Mouse (Mus musculus) midbrain, embryonic 14.5 days (tissue): ENCODE data around the gene Tiprl. TPM values are rescaled to one million over a fixed set of nuclear protein-coding genes. Genes with fewer than 3 reads are reported as not detected.

Experiments
- ATAC-seq: fragments of 200-750 bp; cut with Nextera tagmentation; 2 replicates; pipeline ENCODE4 v1.8.0; 2017; ENCODE audit warnings: moderate number of reproducible peaks, moderate library complexity; ENCODE audit not compliant: low FRiP score, low TSS enrichment
- DNase-seq: peaks from one replicate; pipeline ENCODE4 v3.0.0-alpha.2; 2015
- H3K27ac ChIP-seq: fragments of 300-500 bp; sonication (generic); replicated peaks from 2 replicates; pipeline ENCODE4 v1.5.1; 2014; ENCODE audit warnings: mild to moderate bottlenecking, low read depth, low read length, moderate library complexity
- H3K27me3 ChIP-seq: fragments of 300-500 bp; sonication (generic); 2 replicates; pipeline ENCODE4 v1.6.1; 2014; ENCODE audit warnings: low read length, control low read depth, mixed read lengths; ENCODE audit not compliant: control insufficient read depth, insufficient read depth
- H3K36me3 ChIP-seq: fragments of 300-500 bp; sonication (generic); 2 replicates; pipeline ENCODE4 v1.6.1; 2014; ENCODE audit warnings: low read length, control low read depth; ENCODE audit not compliant: control insufficient read depth, insufficient read depth
- H3K4me1 ChIP-seq: fragments of 300-500 bp; sonication (generic); 2 replicates; pipeline ENCODE4 v1.6.1; 2014; ENCODE audit warnings: mild to moderate bottlenecking, antibody characterized with exemption, low read length, control low read depth; ENCODE audit not compliant: control insufficient read depth, insufficient read depth
- H3K4me2 ChIP-seq: fragments of 300-500 bp; sonication (generic); 2 replicates; pipeline ENCODE4 v1.6.1; 2014; ENCODE audit warnings: mild to moderate bottlenecking, low read length, moderate library complexity
- H3K4me3 ChIP-seq: fragments of 300-500 bp; sonication (generic); replicated peaks from 2 replicates; pipeline ENCODE4 v1.5.1; 2014; ENCODE audit warnings: low read depth, low read length
- H3K9ac ChIP-seq: fragments of 300-500 bp; sonication (generic); replicated peaks from 2 replicates; pipeline ENCODE4 v1.6.1; 2014; ENCODE audit warnings: mild to moderate bottlenecking, low read length, moderate library complexity
- H3K9me3 ChIP-seq: fragments of 300-500 bp; sonication (generic); 2 replicates; pipeline ENCODE4 v1.6.1; 2016; ENCODE audit warnings: low read length, control low read depth, mixed read lengths; ENCODE audit not compliant: control insufficient read depth
- WGBS: fragments of 180-500 bp; shearing (Covaris S2); extraction: QIAGEN DNeasy Blood & Tissue Kit; methylation state at CpG from one replicate; pipeline ENCODE4 v1.1.7; 2014; 5-methylcytosine and 5-hydroxymethylcytosine counted together
- polyA plus RNA-seq: library from polyadenylated mRNA; unstranded; fragments of >200 nt; fragmentation: Nextera tagmentation; extraction: Ambion mirVana; gene quantifications from 2 replicates; pipeline ENCODE4 v1.2.1, GENCODE M21; 2014

Gene Tiprl
- polyA plus RNA-seq, 1 experiment from 2014 or later, result 150 TPM

DNA sequence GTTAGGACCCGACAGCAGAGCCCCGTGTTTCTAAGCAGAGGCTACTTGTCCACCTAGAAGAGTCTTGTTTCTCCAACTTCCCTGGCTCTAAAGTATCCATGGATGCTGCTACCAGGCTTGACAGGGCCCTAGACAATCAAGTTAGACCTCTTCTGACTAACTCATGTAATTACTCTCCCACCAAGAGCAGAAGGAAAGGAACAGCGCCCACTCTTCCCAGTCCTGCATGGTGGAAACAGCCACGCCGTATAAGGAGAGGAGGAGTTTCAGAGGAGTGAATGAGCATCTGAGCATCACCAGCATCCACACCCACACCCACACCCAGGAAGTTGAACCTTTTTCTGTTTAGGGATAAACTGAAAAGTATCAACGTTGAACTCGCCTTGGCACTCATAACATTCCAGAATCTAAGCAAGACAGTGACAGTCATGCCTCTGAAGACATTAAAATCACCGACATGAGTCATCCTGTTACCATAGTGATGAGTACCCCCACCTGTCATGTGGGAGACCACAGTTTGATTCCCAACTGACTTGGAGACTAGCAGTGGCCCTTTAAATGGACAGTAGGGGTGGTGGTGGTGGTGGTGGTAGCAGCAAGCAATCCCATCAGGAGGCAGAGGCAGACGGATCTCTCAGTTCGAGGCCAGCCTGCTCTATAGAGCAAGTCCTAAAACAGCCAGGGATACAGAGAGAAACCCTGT, 46.1 kb downstream of the Tiprl start:
- Histone ChIP-seq H3K9ac (no peak overlapping the region), H3K27me3 (peaks cover 17% of the 10 kb centered on the region), H3K4me2 (no peak overlapping the region), H3K4me1 (peaks cover 12% of the 10 kb centered on the region), H3K4me3 (no peak overlapping the region), H3K36me3 (no peaks in the 10 kb centered on the region), H3K9me3 (no peaks in the 10 kb centered on the region), H3K27ac (no peak overlapping the region)
- ATAC-seq, result no peak
- DNase-seq, result no peak
- 92% methylated on average over 10 of the region's 10 CpGs for WGBS

DNA sequence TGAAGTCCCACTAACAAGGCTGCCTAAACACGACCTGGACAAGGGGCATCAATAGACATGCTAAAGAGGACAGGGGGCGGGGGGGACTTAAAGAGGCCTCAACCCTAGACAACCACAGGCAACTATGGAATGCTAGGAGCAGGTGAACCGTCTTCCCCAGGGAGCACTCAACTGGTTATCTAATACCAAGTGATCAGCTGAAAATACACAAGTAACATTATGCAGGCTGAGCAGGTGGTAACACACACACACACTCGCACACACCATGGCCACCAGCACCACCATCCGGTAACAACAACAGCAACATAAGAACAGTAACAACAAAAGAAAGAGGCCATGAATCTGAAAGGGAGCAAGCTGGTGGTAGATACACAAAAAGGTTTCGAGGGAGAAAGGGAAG, 46.7 kb downstream of the Tiprl start:
- Histone ChIP-seq H3K4me1 (peaks cover 11% of the 10 kb centered on the region), H3K4me2 (no peak overlapping the region), H3K27me3 (peaks cover 12% of the 10 kb centered on the region), H3K36me3 (no peaks in the 10 kb centered on the region), H3K9ac (no peak overlapping the region), H3K27ac (no peak overlapping the region), H3K9me3 (no peaks in the 10 kb centered on the region), H3K4me3 (no peak overlapping the region)
- WGBS, result 78% methylated on average over 6 of the region's 6 CpGs
- ATAC-seq, result no peak
- DNase-seq, result no peak

DNA sequence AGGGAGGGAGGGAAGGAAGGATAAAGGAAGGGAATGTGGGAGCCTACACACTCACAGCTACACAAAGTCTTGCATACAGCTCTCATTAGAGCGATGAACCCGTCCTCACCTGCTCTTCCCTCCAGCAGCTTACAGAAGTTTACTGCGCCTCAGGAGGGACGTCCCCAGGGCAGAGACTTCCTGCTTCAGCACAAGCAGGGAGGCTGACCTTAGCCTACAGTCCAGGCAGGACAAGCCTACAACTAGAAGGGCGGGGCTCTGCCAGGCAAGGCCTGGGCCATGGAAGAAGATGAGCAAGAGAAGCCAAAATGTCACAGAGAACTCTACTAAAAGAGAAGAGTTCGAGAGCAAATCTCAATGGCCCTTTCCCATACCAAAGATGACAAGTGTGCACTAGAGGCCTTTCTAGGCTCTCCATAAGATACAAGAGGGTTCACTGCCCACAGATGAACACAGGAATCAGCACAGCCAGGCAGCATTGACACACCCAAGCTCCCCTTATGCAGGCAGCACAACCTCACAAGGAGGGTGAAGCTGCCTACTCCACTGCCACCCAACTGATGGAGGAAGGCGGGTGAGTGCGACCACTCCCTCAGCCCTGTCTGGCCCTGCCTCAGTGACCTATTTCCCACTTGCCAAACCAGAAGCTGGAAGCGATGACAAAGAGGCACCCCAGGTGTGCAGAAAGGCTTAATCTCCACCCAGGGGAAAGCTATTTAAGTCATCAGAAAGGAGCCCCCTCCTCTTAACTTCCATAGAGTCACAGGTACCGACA, 47.8 kb downstream of the Tiprl start:
- Histone ChIP-seq H3K36me3 (no peaks in the 10 kb centered on the region), H3K27me3 (peaks cover 4% of the 10 kb centered on the region; the same call in 1 of the 2 replicates), H3K4me2 (no peak overlapping the region), H3K4me3 (no peak overlapping the region), H3K9ac (no peak overlapping the region), H3K4me1 (peaks cover 5% of the 10 kb centered on the region), H3K27ac (no peak overlapping the region), H3K9me3 (no peaks in the 10 kb centered on the region)
- 74% methylated on average over 10 of the region's 10 CpGs for WGBS
- ATAC-seq, result no peak
- DNase-seq, result no peak

DNA sequence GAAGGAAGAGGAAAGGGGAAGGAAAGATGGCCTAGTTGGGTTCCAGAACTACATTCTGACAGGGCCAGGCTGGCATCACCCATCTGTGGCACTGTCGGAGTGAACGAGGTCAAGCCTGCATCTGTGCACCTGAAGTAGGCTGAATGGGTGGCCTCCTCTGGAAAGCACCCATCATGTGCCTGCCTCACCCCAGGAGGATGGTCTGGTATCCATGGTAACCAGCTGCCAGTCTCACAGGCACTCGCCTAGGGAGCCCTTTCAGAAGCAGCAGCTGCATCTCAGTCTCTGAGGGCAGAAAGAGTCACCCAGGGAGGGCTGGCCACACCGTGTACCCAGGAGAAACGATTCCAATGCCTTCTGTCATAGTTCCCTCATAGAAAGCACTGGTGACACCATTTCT, 49.4 kb downstream of the Tiprl start:
- no peaks in the 10 kb centered on the region for H3K9me3 ChIP-seq
- no peak for ATAC-seq
- H3K4me3 ChIP-seq, result no peak overlapping the region
- no peaks in the 10 kb centered on the region for H3K27me3 ChIP-seq
- H3K27ac ChIP-seq, result no peak overlapping the region
- H3K9ac ChIP-seq, result no peak overlapping the region
- H3K4me1 ChIP-seq, result peaks cover 5% of the 10 kb centered on the region; the same call in 1 of the 2 replicates
- no peaks in the 10 kb centered on the region for H3K36me3 ChIP-seq
- H3K4me2 ChIP-seq, result no peak overlapping the region
- WGBS, result 45% methylated on average over 5 of the region's 5 CpGs
- DNase-seq, result no peak

DNA sequence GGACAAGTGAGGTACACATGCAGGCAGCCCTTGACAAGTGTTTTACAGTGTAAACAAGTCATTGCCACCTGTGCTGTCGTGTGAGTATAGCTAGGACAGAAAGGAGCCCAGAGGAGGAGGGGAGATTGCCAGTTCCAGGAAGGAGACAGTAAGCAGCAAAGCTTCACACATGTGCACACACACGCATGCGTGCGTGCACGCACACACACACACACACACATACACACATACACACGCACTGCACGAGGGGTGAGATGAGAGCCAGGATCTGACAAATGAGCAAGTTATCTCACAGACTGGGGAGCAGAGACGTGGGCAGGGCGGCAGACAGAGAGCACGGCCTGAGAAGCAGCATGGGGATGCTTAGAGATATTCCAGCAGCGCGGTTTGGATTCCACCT, 50.3 kb downstream of the Tiprl start:
- no peak overlapping the region for H3K9ac ChIP-seq
- no peaks in the 10 kb centered on the region for H3K9me3 ChIP-seq
- WGBS, result 77% methylated on average over 12 of the region's 12 CpGs
- no peak for DNase-seq
- H3K4me2 ChIP-seq, result no peak overlapping the region
- H3K27me3 ChIP-seq, result no peaks in the 10 kb centered on the region
- no peak overlapping the region for H3K27ac ChIP-seq
- H3K36me3 ChIP-seq, result no peaks in the 10 kb centered on the region
- peaks cover 5% of the 10 kb centered on the region; the same call in 1 of the 2 replicates for H3K4me1 ChIP-seq
- no peak overlapping the region for H3K4me3 ChIP-seq
- no peak; the same call in 1 of the 2 replicates for ATAC-seq

DNA sequence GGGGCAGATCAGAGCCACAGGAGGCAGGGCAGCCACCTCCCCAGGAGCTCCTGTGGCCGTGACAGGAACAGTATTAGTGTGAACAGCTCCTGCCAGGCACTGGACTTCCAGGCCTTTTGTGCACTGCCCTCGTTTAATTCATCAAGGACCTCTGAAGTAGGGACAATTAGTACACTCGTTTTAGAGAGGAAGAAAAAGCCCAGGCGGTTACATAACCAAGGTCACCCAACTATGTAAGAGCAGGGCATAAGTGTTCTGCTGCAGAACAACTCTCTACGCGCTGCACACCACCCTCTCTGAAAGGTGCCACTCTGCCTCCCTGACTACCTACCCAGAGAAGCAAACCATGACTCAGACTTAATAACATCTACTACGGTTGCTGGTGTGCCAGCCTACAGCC, 51.7 kb downstream of the Tiprl start:
- Histone ChIP-seq H3K9me3 (no peaks in the 10 kb centered on the region), H3K9ac (no peak overlapping the region), H3K4me3 (no peak overlapping the region), H3K4me2 (no peak overlapping the region), H3K27ac (no peak overlapping the region), H3K4me1 (peaks cover 5% of the 10 kb centered on the region; the same call in 1 of the 2 replicates), H3K27me3 (no peaks in the 10 kb centered on the region), H3K36me3 (no peaks in the 10 kb centered on the region)
- ATAC-seq (no peak), DNase-seq (no peak)
- 69% methylated on average over 7 of the region's 7 CpGs for WGBS

DNA sequence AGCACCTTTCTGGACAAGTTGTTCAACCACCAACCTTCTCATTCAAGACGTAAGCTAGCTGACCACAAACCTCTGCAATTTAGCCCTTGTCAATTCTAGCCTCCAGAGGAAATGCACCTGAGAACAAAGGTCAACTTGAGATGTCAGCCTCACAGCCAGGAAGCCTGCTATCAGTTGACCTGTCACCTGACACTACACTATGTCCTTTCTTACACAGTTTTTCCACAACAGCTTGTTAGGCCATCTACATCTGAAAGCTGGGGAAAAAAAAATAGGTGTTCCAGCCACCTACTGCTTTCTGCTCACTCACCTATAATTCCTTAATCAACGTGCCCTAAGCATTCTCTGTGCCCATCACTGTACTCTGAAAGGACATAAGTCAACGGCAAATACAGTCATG, 52.6 kb downstream of the Tiprl start:
- no peak overlapping the region for H3K4me2 ChIP-seq
- peaks cover 5% of the 10 kb centered on the region; the same call in 1 of the 2 replicates for H3K4me1 ChIP-seq
- 83% methylated on average over 3 of the region's 3 CpGs for WGBS
- no peaks in the 10 kb centered on the region for H3K27me3 ChIP-seq
- no peaks in the 10 kb centered on the region for H3K9me3 ChIP-seq
- no peak overlapping the region for H3K4me3 ChIP-seq
- DNase-seq (no peak), ATAC-seq (no peak)
- no peak overlapping the region for H3K27ac ChIP-seq
- no peaks in the 10 kb centered on the region for H3K36me3 ChIP-seq
- no peak overlapping the region for H3K9ac ChIP-seq

DNA sequence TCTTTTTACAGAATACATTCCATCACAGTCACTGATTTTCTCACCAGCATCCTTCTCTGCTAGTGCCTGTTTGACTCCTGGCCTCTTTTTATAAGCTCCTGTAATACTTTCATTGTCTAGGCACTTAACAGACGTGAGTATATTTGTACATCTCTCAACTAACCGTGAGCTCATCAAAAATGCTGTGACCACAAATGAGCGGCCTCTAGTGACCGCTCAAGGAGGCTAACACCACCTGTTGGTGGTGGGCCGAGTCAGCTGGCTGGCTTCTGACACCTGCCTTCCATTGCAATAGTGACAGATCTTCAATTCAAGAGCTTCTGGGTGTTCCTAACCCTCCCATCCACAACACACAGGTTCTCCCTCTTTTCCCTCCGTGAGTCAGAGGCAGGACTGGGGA, 53.4 kb downstream of the Tiprl start:
- no peak overlapping the region for H3K4me3 ChIP-seq
- no peak overlapping the region for H3K27ac ChIP-seq
- H3K27me3 ChIP-seq, result no peaks in the 10 kb centered on the region
- H3K9ac ChIP-seq, result no peak overlapping the region
- H3K4me1 ChIP-seq, result peaks cover 5% of the 10 kb centered on the region; the same call in 1 of the 2 replicates
- 82% methylated on average over 6 of the region's 6 CpGs for WGBS
- no peaks in the 10 kb centered on the region for H3K9me3 ChIP-seq
- H3K4me2 ChIP-seq, result no peak overlapping the region
- no peaks in the 10 kb centered on the region for H3K36me3 ChIP-seq
- no peak for DNase-seq
- ATAC-seq, result no peak

DNA sequence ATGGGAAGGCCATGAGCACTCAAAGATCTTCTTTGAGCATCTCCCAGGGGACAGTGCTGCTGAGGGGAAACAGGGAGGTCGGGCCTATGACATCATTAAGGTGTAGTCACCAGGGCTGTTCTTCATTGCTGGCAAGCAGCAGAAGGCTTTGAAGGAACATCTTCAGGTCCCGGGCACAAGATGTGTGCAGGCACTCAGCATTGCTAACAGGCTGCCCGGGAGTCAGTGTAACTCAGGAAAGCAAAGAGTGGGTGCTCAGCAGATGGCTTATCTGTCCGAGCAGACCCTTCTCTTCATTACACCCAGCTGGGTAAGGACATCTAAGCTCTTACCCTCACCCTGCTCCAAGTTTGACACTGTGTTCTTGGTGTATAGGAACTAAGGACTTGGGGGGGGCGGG, 57.5 kb downstream of the Tiprl start:
- no peaks in the 10 kb centered on the region for H3K27me3 ChIP-seq
- H3K4me2 ChIP-seq, result no peak overlapping the region
- 84% methylated on average over 5 of the region's 5 CpGs for WGBS
- H3K27ac ChIP-seq, result no peak overlapping the region
- H3K9me3 ChIP-seq, result no peaks in the 10 kb centered on the region
- ATAC-seq (no peak), DNase-seq (no peak)
- no peak overlapping the region for H3K4me3 ChIP-seq
- no peaks in the 10 kb centered on the region for H3K36me3 ChIP-seq
- H3K9ac ChIP-seq, result no peak overlapping the region
- no peaks in the 10 kb centered on the region for H3K4me1 ChIP-seq
